Mouse (Mus musculus): Measurements from ENCODE around the gene Neurl1b.
A peak's percentile ranks its signal among the peaks of the same experiment; 100 is the strongest.

Gene Neurl1b

DNA sequence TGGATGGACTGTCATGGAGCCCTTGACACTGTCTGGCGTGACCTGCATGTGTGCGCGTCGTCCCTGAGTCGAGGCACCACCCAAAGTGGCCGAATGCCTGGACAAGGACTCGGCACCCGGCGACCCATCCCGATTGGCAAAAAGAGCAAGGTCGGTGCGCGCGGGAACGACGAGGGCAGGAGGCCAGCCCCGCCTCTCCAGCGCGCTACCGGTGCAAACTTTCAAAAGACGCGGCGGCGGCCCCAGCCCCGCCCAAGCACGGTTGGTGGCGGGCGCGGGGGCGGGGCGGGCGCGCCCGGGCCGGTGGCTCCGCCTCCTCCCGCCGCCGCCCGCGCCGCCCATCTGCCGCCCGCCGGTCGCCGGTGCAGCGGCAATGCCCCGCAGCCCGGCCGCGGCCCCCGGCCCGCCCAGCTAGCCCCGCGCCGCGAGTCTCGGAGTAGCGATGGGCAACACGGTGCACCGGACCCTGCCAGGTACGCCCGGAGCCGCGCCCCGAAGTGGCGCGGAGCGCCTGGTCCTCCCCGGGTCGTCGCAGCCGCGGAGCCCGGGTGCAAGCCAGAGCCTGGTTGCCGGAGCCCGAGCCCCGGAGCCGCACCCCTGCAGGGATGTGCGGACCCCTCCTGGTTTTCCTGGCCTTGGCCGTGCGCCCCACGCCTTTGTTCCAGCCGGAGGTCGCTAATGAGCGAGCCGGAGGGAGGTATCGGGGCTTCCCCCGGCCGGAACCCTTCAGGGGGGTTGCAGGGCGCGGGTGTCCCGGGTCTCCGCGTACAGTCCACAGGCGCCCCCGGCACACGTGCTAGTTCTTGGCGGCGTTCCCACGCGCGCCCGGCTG lies at the start of gene Neurl1b:
Neurl1b (plus strand) TSS at position 307 of the 832 bp plus-strand sequence.
- no peak for DNase-seq (ENCODE audit: low read depth, low spot score)

- DNase-seq (ENCODE audit: low read depth, low spot score), result no peak
Observed at GRCm38 (mm10) chr17:26366792-26367191, 47.8 kb upstream of the Neurl1b start.

DNA sequence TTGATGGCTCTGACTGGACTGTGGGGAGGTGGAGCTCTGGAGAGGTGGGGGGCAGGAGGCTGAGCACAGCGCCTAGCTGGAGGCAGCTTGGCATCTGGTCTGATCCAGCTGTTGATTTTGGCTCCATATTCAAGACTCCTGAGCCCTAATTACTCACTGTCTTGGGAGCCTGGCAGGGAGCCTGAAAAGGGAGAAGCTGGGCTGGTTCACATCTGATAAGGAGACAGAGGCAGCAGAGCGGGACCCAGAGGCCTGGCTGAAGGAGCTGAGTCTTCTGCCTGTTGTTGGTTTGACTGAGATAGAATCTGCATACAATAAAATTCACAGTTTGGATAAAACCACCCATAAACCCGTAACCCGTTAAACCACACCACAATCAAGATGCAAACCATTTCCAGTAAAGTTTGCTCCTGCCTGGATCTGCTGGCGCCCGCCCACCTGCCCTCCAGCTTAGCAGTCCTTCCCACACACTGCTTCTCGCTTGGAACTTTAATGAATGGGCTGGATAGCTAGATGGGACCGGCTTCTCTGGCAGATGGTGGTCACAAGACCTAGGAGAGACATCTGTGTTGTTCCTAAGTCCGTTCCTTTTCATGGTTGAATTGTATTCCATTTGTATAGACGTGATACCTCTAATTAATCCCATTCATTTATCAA lies 46.2 kb upstream of the Neurl1b start:
- no peak for DNase-seq (ENCODE audit: low read depth, low spot score)

DNA sequence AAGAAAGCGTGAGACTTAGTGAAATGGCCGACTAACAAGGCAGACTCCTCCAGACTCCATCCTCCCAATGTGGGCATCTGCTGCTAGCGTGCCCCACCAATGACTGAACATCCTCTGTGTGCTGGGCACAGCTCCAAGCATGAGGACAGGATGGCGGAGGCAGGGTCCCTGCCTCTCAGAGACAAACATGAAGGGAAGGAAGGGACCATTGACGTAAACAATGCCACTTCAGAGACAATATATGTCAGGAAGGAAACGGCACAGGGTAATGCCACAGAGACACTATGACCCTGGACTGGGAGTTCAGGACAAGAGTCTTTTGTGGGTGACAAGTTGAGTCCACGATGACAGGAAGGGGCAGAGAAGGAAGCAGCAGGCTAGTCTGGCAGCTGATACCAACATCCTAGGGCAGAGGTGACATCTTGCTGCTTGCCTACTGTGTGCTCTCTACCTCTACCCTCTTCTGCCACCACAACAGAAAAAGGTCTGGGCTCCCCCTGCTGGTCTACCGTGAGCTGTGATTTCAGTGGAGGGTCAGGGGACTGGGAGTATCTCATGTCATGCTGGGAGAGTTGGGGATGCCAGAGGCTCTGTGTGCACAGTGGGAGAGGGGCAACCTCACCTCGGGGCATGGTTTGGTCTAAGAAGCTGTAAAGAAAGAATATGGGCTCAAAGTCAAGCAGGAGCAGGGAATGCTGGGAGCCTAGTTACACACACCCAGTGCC lies 43.9 kb upstream of the Neurl1b start:
- DNase-seq (ENCODE audit: low read depth, low spot score), result peak; percentile 25

DNA sequence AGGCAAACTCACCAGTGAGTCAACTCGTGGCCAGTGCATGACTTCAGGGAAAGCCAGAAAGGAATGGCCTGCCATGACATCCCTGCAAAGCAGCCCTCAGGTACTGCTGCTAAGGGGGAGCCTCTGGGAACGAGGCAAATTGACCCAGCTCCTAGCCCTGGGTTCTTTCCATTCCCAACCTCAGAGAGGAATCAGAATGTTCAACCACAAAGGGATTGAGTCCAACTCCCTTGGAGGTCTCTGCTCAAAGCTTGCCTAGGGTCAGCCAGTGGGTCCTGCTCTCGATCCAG lies 43.4 kb upstream of the Neurl1b start:
- no peak for DNase-seq (ENCODE audit: low read depth, low spot score)

- DNase-seq (ENCODE audit: low read depth, low spot score), result no peak
Observed at GRCm38 (mm10) chr17:26373211-26373610, 41.4 kb upstream of the Neurl1b start.

- no peak for DNase-seq (ENCODE audit: low read depth, low spot score)
Observed at GRCm38 (mm10) chr17:26376416-26376815, 38.2 kb upstream of the Neurl1b start.

GRCm38 (mm10) chr17:26376994-26377744 lies 37.5 kb upstream of the Neurl1b start:
- no peak for DNase-seq (ENCODE audit: low read depth, low spot score)

DNA sequence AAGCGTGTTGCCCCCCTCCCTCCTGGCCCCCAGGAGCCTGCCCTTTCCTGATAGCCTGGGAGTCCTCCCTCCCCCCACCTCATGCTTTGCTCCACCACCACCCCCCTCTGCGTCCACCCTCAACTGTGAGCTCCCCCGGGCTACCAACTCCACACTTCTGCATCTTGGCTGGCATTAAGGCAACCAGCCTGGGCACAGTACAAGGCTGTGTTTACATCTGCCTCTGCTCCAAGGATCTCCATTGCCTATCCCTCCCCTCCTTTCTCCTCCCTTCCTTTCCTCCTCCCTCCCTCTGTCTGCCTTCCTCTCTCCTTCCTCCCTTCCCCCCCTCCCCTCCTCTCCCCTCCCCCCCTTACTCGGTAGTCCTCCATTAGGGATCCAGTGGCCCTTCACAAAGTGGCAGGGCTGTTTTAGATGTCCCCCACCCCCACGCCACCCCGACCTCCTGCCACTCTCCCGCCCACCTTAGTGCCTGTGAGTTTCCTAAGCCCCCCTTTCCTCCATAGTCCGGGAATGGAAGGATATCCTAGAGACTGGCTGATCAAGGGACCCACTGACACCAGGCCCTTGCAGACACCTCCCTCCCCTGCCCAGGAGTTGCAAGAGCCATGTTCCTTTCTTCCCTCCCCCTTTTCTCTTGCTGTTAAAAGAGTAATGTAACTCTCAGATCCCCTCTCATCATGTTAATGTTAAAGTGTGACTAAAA lies 34.2 kb upstream of the Neurl1b start:
- DNase-seq (ENCODE audit: low read depth, low spot score), result no peak

DNA sequence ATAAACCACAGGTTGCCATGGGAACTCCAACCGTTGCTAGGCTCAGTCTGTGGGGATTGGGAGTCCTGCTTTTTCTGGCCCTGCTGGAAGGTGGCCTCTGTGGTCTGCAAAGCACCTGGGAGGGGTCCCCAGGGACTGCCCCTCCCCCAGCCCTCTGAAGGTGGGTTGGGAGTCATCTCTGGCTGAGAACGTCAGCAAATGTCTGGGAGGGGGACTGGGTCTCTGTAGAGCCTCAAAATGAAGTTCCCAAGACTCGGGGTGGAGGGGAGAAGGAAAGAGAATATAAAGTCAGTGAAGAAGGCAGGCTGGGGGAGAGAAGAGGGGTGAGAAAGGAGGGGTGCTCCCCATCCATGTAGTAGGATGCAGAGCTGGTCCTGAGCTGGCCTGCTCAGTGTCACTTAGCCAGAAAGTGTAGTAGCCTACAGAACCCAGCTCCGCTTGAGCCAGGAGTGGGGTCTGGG lies 33.6 kb upstream of the Neurl1b start:
- DNase-seq (ENCODE audit: low read depth, low spot score), result no peak

- no peak for DNase-seq (ENCODE audit: low read depth, low spot score)
Observed at GRCm38 (mm10) chr17:26381613-26382012, 33.0 kb upstream of the Neurl1b start.

DNA sequence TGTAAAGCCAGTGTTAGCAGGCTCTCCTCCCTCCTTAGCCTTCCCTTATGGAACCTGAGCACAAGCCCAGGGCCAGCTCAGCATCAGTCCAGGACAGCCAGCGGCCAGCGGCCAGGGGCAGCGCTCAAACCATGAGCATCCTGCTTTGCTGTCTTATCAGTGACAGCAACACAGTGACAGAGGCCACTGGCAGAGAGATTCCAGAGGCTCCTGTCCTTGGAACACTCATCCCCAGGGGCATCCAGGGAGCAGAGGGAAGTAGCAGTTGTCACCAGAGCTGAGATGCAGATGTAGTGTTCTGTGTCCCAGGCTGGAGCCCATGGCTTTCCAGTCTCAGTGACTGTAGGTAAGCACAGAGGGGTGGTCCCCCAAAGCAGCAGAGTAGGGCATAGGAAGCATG lies 32.5 kb upstream of the Neurl1b start:
- DNase-seq (ENCODE audit: low read depth, low spot score), result no peak

GRCm38 (mm10) chr17:26382687-26383086 lies 31.9 kb upstream of the Neurl1b start:
- DNase-seq (ENCODE audit: low read depth, low spot score), result no peak

GRCm38 (mm10) chr17:26384111-26384510 lies 30.5 kb upstream of the Neurl1b start:
- DNase-seq (ENCODE audit: low read depth, low spot score), result no peak

DNA sequence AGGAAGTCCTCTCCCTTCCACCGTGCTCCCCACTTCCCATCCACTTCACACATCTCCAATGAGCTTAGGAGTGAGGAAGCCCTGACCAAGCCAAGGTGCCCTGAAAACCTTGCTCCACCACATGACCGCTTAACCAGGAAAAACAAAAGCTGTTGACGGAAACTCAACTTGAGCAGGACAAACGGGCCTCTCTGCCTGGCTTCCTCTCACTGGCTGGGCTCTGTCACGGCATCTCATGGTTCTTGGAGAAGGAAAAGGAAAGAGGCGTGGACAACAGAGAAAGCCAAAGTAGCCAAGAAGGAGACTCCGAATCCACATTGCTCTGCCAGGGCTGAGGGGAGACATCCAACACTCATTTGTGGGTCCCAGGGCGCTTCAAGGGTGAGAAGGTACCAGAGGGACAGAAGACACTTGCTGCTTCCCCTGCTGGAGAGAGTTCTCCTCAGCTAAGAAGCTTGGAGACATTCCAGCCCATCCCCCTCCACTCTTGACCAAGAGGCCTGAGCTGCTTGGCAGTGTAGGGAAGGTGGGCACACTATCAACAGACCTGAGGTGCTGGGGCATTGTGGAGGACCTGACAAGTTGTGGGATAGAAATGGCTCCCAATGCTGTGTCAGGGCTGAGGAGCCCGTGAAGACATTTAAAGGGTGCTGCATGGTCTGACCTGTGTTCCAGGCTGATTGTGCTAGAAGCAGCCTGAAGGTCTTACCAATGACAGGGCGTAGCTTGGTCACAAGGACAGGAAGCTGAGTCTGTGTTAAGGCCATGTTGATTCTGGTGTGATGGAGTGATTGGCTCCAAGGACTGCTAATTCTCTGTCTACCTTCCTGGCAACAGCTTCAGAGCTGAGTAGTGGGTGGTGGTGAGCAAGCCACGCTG lies 29.1 kb upstream of the Neurl1b start:
- DNase-seq (ENCODE audit: low read depth, low spot score), result no peak

DNA sequence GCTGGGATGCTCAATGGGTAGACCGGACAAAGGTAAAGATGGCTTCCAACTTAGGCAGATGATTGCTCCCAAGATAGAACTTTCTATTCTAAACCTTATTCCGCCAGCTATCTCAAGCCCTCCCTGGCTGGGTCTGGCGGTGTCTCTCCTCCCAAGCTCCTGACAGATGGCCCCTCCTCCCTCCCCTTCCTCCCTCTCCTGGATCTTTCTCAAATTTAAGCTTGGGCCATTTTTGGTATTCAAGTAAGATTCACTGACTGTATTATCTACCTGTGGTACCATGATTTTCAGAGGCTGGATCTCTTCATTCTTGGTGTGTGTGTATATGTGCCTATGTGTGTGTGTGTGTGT lies 28.5 kb upstream of the Neurl1b start:
- no peak for DNase-seq (ENCODE audit: low read depth, low spot score)

DNA sequence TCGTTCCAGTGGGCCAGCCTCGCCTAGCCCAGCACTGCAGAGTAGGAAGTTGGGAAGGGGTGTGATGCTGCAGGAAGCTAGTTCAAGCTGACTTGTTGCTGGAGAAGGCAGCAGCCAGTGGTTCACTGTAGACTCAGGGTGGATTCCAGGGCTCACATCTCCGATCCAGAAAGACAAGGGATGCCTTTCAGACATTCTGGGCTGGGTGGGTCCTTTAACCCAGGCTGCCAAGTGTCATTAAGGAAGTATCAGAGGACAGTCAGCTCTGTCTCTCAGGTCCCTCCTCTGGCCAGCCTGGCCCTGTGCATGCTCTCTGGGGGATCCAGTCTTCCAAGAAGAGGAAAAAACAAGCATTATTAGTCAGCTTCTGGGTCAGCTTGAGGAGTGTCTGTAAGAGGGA lies 26.5 kb upstream of the Neurl1b start:
- no peak for DNase-seq (ENCODE audit: low read depth, low spot score)

DNA sequence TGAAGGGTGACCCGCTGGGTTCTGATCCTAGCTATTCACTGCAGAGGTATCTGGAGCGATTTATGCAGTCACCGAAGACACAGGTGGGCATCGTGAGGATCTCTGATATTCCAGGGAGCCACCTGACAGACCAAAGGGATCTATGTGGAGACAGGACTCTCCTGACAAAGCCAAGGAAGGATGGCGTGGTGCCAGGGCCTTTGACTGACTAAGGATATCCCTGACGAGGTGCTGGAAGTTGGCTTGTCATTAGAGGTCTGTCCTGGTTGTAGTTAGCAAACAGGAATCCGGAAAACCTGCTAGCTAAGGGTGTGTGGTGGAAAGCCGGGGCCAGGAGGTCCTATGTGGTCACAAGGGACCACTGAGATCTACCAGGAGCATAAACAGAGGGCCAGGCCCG lies 25.4 kb upstream of the Neurl1b start:
- DNase-seq (ENCODE audit: low read depth, low spot score), result no peak

DNA sequence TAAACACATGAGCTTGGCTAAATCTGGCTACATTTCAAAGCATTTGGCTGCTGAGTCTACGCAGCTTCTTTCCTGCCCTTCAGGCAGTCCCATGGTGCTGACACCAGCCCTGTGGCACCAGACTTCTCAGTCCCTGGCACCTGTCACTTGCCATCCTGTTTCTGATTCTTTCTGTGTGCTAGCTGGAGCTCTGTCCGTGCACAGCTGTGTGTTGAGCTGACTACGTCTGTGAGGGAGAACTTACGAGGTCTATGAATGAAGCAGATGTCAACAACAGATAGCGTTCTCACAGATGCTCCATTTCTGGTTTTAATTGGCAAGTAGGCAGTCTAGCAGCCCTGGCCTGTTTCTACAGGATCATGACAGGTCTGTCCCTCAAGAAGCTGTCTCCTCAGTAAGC lies 24.0 kb upstream of the Neurl1b start:
- no peak for DNase-seq (ENCODE audit: low read depth, low spot score)

- DNase-seq (ENCODE audit: low read depth, low spot score), result no peak
Observed at GRCm38 (mm10) chr17:26392355-26392754, 22.3 kb upstream of the Neurl1b start.
